Mouse (Mus musculus) layer of hippocampus, adult 6 months (tissue): ENCODE results near the gene Megf6. TPM values are rescaled to one million over a fixed set of nuclear protein-coding genes. Genes with fewer than 3 reads are reported as not detected.

Experiments
- long read RNA-seq, 2 experiments: library from polyadenylated mRNA; unstranded; transcript quantifications; one replicate each; pipeline ENCODE4 v2.0.0; 2019 to 2020
- polyA plus RNA-seq: library from polyadenylated mRNA; unstranded; fragments of <200 nt; fragmentation: Nextera tagmentation; gene quantifications from 2 replicates; pipeline ENCODE4 v1.2.3, GENCODE M21; 2021

Gene Megf6
- 0.80 and 1.3 TPM in 2 replicates for polyA plus RNA-seq
- long read RNA-seq, experiment 1, partial matches to known transcripts = 5 of 5 reads
- long read RNA-seq, experiment 1, other reads (novel, unspliced or antisense) = 0 of 5 reads
- long read RNA-seq, experiment 2, full-length matches to known transcripts = 1 of 7 reads
- long read RNA-seq, experiment 2, partial matches to known transcripts = 3 of 7 reads
- long read RNA-seq, experiment 2, other reads (novel, unspliced or antisense) = 3 of 7 reads

DNA sequence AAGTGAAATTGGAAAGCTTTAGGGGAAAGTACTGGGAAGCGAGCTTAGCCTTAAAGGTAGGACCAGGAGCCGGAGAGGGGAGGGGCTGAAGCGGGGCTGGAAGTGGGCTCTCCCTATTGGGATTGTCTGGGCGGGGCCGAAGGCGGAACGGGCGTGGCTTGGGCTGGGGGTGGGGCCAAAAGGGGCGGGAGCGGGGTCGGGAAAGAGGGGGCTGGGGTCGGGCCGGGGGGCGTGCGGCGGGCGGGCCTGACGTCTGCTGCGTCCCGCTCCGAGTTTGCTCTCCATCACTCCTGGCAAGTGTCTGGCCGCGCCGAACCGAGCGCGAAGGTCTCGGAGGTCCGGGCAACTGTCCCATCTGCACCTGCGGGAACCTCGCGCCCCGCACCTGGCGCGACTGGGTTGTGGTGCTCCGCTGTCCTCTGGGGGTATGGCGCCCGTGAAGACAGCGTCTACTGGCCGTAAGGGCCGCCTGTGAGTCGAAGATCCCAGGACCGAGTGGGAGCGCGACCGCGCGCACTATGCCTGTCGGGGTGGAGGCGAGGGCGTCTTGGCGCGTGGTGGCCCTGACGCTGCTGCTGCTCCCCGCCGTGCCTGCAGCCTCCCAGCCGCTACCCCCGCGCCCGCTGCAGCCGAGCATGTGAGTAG is at the start of gene Megf6:
Gene Megf6 (plus strand): TSS at position 225 of the 645 bp plus-strand sequence.

DNA sequence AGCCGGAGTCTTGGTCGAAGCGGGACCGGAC is 30.5 kb upstream of the Megf6 start, which contains the start of gene Trp73:
Gene Trp73 (minus strand): TSS at position 27 of the 31 bp plus-strand sequence.

DNA sequence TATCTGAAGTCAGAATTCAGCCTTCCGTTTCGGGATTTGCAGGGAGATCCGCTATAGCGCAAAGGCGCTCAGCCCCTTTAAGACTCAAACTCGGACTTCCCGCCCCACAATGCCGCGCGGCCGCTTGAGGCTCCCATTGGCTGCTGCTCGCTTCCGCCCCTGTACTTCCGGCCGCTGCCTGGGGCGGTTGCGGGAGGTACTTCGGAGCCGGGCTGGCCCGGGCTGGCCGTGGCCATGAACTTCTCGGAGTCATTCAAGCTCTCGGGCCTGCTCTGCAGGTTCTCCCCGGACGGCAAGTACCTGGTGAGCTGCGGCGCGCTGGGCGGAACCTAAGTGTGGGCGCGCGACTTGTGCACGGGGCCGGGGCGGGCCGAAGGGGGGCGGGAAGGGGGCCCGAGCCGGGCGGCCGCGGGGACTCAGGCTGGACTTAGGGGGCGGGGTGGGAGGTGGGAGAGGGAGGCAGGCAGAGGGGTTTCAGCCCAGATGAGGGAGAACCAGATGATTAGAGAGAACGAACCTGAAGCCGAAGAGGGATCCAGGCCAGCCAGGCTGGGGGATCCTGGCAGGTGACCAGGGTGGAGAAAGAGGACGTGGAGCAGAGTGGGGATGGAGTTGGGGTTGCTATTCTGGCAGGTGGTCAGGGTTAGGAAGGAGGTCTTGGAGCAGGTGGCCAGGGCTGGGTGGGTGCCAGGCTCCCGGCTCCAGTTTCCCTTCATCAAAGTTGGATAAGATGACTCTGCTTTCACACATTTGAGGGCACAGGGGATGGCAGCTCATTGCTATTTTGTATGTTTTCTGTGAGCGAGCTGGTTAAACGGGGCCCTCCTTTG is 28.1 kb upstream of the Megf6 start, which contains the start of gene Wrap73:
Gene Wrap73 (plus strand): TSS at position 162 of the 830 bp plus-strand sequence.

DNA sequence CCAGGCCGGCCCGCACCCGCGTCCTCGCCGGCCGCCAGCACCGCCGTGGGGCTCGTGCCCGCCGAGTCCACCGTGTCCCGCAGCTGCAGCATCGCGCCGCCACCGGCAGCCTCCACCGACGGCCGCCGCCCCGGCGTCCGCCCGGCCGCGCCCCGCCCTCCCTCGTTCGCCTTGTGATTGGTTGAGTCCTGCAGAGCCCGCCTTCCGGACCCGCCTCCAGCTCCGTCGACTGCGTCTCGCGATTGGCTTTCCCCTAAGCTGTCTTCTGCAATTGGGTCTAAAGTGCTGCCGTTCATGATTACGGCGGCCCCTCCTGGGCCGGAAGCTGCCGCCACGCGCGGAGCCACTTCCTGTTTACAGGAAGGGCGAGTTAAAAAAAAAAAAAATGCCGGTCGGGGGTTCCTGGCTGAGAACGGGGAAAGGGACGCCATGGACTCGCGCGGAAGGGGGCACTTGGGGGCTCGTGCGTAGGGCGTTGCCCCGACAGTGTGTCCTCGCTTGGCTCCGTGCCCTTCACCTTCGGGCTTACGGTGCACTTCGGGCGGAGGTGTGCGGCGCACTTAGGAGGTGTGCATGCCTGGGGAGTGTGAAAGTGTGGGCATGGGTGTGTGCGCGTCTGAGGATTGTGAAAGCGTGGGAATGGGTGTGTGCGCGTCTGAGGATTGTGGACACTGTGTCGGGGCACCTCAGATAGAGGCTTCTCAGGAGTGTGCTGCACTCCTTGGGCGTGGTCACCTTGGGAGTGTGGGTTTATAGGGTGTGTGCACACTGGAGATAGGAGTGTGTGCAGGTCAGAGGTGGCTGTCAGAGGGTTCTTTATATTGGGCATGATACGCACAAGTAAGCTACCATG is 9.8 kb upstream of the Megf6 start, which contains the start of gene Tprgl:
Gene Tprgl (minus strand): TSS at position 129 of the 853 bp plus-strand sequence.

DNA sequence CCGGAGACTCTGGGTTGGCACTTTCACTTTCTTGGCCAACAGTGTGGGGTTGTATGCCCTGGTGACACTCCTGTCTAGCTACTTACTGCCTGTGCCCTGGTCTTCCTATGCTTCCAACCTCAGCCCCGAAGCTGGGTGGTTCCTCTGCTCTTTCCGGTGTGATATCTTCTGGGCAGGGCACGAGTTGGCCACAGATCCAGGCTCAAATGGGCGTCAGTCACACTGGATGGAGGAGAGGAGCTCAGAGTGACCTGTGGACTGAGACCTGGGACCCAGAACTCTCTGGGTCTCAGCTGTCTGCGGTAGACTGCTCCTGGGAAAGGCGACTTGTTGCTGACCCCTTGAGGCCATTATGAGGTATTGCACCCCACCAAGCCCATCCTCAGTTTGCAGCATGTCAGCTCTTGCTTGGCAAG is 130.9 kb downstream of the Megf6 start, which contains the start of gene Arhgef16:
Gene Arhgef16 (minus strand): TSS at position 211 of the 416 bp plus-strand sequence.

Other genes with a start within 250 kb of the Megf6 start
- gene A430005L14Rik, start 213.5 kb upstream of the Megf6 start, polyA plus RNA-seq = 51.6 and 53.2 TPM in 2 replicates
- 2.1 and 2.3 TPM in 2 replicates for gene Dffb, start 195.6 kb upstream of the Megf6 start, polyA plus RNA-seq
- gene Cep104, start 195.5 kb upstream of the Megf6 start, polyA plus RNA-seq = 13.2 and 13.6 TPM in 2 replicates
- gene Lrrc47, start 159.0 kb upstream of the Megf6 start, polyA plus RNA-seq = 1.9 and 3.0 TPM in 2 replicates
- 43.9 and 46.6 TPM in 2 replicates for gene Smim1, start 144.5 kb upstream of the Megf6 start, polyA plus RNA-seq
- not detected in 2 replicates for gene Ccdc27, start 128.1 kb upstream of the Megf6 start, polyA plus RNA-seq
- gene Trp73, start 30.5 kb upstream of the Megf6 start, polyA plus RNA-seq = 0.36 and 0.79 TPM in 2 replicates
- gene Wrap73, start 28.4 kb upstream of the Megf6 start, polyA plus RNA-seq = 30.6 and 32.1 TPM in 2 replicates
- 106 and 124 TPM in 2 replicates for gene Tprgl, start 10.1 kb upstream of the Megf6 start, polyA plus RNA-seq
- gene Arhgef16, start 130.9 kb downstream of the Megf6 start, polyA plus RNA-seq = 0.25 and 0.55 TPM in 2 replicates
- 1.1 and 1.8 TPM in 2 replicates for gene B230104I21Rik, start 165.4 kb downstream of the Megf6 start, polyA plus RNA-seq